Mouse (Mus musculus) gastrocnemius, adult 8-10 months (tissue): ENCODE results near the gene Ankrd55. TPM values are rescaled to one million over a fixed set of nuclear protein-coding genes. Genes with fewer than 3 reads are reported as not detected.

Experiments used
- DNase-seq, 2 experiments: peaks; one replicate each; pipeline ENCODE4 v3.0.0; 2022; ENCODE audit warnings: low spot score in 2 of 2
- total RNA-seq, 4 experiments: library from RNA; stranded (reverse); gene quantifications; 2 replicates each; pipeline ENCODE4 v1.2.4; 2022

The Ankrd55 gene
- total RNA-seq, 4 experiments from 2014 or later = 0.11 TPM; not detected in 3

- no peak for DNase-seq
Observed at GRCm38 (mm10) chr13:112342971-112343627, 54.8 kb downstream of the Ankrd55 start.

- DNase-seq = no peak
Observed at GRCm38 (mm10) chr13:112343628-112344009, 55.4 kb downstream of the Ankrd55 start.

GRCm38 (mm10) chr13:112344270-112344864, 56.1 kb downstream of the Ankrd55 start:
- DNase-seq = no peak

- no peak for DNase-seq
Observed at GRCm38 (mm10) chr13:112345542-112345941, 57.3 kb downstream of the Ankrd55 start.

GRCm38 (mm10) chr13:112346031-112346430, 57.8 kb downstream of the Ankrd55 start:
- DNase-seq = no peak

GRCm38 (mm10) chr13:112346659-112347142, 58.5 kb downstream of the Ankrd55 start:
- no peak for DNase-seq

- DNase-seq = no peak
Observed at GRCm38 (mm10) chr13:112348250-112348649, 60.0 kb downstream of the Ankrd55 start.

- no peak for DNase-seq
Observed at GRCm38 (mm10) chr13:112348896-112349484, 60.7 kb downstream of the Ankrd55 start.

GRCm38 (mm10) chr13:112349500-112349899, 61.2 kb downstream of the Ankrd55 start:
- DNase-seq = no peak

GRCm38 (mm10) chr13:112351943-112352342, 63.7 kb downstream of the Ankrd55 start:
- DNase-seq = no peak

GRCm38 (mm10) chr13:112354109-112354867, 66.0 kb downstream of the Ankrd55 start:
- no peak for DNase-seq

GRCm38 (mm10) chr13:112354958-112355357, 66.7 kb downstream of the Ankrd55 start:
- no peak for DNase-seq

GRCm38 (mm10) chr13:112355794-112356486, 67.7 kb downstream of the Ankrd55 start:
- DNase-seq = no peak

GRCm38 (mm10) chr13:112361575-112361974, 73.3 kb downstream of the Ankrd55 start:
- DNase-seq = no peak

- peak; percentile 61 to 66 for DNase-seq
Observed at GRCm38 (mm10) chr13:112363218-112363617, 75.0 kb downstream of the Ankrd55 start.

GRCm38 (mm10) chr13:112363746-112364145, 75.5 kb downstream of the Ankrd55 start:
- no peak for DNase-seq

- no peak for DNase-seq
Observed at GRCm38 (mm10) chr13:112364698-112365097, 76.4 kb downstream of the Ankrd55 start.

GRCm38 (mm10) chr13:112365303-112365702, 77.1 kb downstream of the Ankrd55 start:
- DNase-seq = no peak

GRCm38 (mm10) chr13:112365762-112366161, 77.5 kb downstream of the Ankrd55 start:
- DNase-seq = peak in 1 of 2 experiments; percentile 63

- no peak for DNase-seq
Observed at GRCm38 (mm10) chr13:112366321-112367029, 78.2 kb downstream of the Ankrd55 start.

GRCm38 (mm10) chr13:112371729-112372128, 83.5 kb downstream of the Ankrd55 start:
- DNase-seq = no peak
